Mouse (Mus musculus) stomach, embryonic 16.5 days (tissue): ENCODE data around the gene Zfp217. TPM values are rescaled to one million over a fixed set of nuclear protein-coding genes. Genes with fewer than 3 reads are reported as not detected.

Source experiments
- ATAC-seq: fragments of 200-750 bp; cut with Nextera tagmentation; 2 replicates; pipeline ENCODE4 v1.8.0; 2017; ENCODE audit warnings: moderate number of reproducible peaks, moderate TSS enrichment; ENCODE audit not compliant: insufficient read depth, low FRiP score
- H3K27ac ChIP-seq: fragments of 300-500 bp; sonication (generic); 2 replicates; pipeline ENCODE4 v1.5.1; 2014; ENCODE audit warnings: low read length
- H3K27me3 ChIP-seq: fragments of 300-500 bp; sonication (generic); 2 replicates; pipeline ENCODE4 v1.6.1; 2014; ENCODE audit warnings: low read length, control low read depth, mixed read lengths; ENCODE audit not compliant: control insufficient read depth, insufficient read depth
- H3K36me3 ChIP-seq: fragments of 300-500 bp; sonication (generic); 2 replicates; pipeline ENCODE4 v1.6.1; 2014; ENCODE audit warnings: low read length; ENCODE audit not compliant: control insufficient read depth, insufficient read depth
- H3K4me1 ChIP-seq: fragments of 300-500 bp; sonication (generic); 2 replicates; pipeline ENCODE4 v1.6.1; 2014; ENCODE audit warnings: low read length, control low read depth, mixed read lengths; ENCODE audit not compliant: control insufficient read depth, insufficient read depth
- H3K4me2 ChIP-seq: fragments of 300-500 bp; sonication (generic); 2 replicates; pipeline ENCODE4 v1.6.1; 2014; ENCODE audit warnings: low read depth, low read length, mixed read lengths
- H3K4me3 ChIP-seq: fragments of 300-500 bp; sonication (generic); replicated peaks from 2 replicates; pipeline ENCODE4 v1.5.1; 2014; ENCODE audit warnings: mild to moderate bottlenecking, low read length
- H3K9ac ChIP-seq: fragments of 300-500 bp; sonication (generic); 2 replicates; pipeline ENCODE4 v1.6.1; 2014; ENCODE audit warnings: low read length
- H3K9me3 ChIP-seq: fragments of 300-500 bp; sonication (generic); replicated peaks from 2 replicates; pipeline ENCODE4 v1.6.1; 2016; ENCODE audit warnings: low read length, control low read depth; ENCODE audit not compliant: control insufficient read depth
- WGBS: fragments of 180-500 bp; shearing (Covaris S2); extraction: QIAGEN DNeasy Blood & Tissue Kit; methylation state at CpG from one replicate; pipeline ENCODE4 v1.1.7; 2014; 5-methylcytosine and 5-hydroxymethylcytosine counted together
- polyA plus RNA-seq: library from polyadenylated mRNA; unstranded; fragments of >200 nt; fragmentation: Nextera tagmentation; extraction: Ambion mirVana; gene quantifications from 2 replicates; pipeline ENCODE4 v1.2.1, GENCODE M21; 2015

Zfp217 gene
- 3.0 and 3.2 TPM in 2 replicates for polyA plus RNA-seq

GRCm38 (mm10) chr2:170147661-170148153 lies at the start of gene Zfp217:
Zfp217 (minus strand) TSS chr2:170148103.
- Histone ChIP-seq H3K9me3 (no peaks in the 10 kb centered on the region), H3K36me3 (no peaks in the 10 kb centered on the region), H3K27ac (peak within 1 kb of the TSS; percentile 65), H3K4me3 (no peak within 1 kb of the TSS), H3K4me1 (peaks cover 9% of the 10 kb centered on the region), H3K27me3 (no peaks in the 10 kb centered on the region), H3K9ac (no peak within 1 kb of the TSS), H3K4me2 (peak within 1 kb of the TSS; percentile 41)
- ATAC-seq, result peak; percentile 83
- 27% methylated on average over 14 of the region's 14 CpGs for WGBS

GRCm38 (mm10) chr2:170195542-170196089 lies 47.7 kb upstream of the Zfp217 start:
- H3K27me3 ChIP-seq, result no peaks in the 10 kb centered on the region
- no peak overlapping the region for H3K27ac ChIP-seq
- no peak overlapping the region for H3K4me3 ChIP-seq
- WGBS, result 69% methylated on average over 13 of the region's 13 CpGs
- H3K9ac ChIP-seq, result no peak overlapping the region
- no peaks in the 10 kb centered on the region for H3K9me3 ChIP-seq
- peaks cover 7% of the 10 kb centered on the region for H3K4me1 ChIP-seq
- H3K36me3 ChIP-seq, result no peaks in the 10 kb centered on the region
- no peak overlapping the region for H3K4me2 ChIP-seq
- ATAC-seq, result no peak

GRCm38 (mm10) chr2:170194845-170195244 lies 46.9 kb upstream of the Zfp217 start:
- Histone ChIP-seq H3K9ac (no peak overlapping the region), H3K4me1 (peaks cover 7% of the 10 kb centered on the region), H3K36me3 (no peaks in the 10 kb centered on the region), H3K9me3 (no peaks in the 10 kb centered on the region), H3K4me3 (no peak overlapping the region), H3K27ac (no peak overlapping the region), H3K4me2 (no peak overlapping the region), H3K27me3 (no peaks in the 10 kb centered on the region)
- ATAC-seq, result no peak
- 93% methylated on average over 12 of the region's 12 CpGs for WGBS

- H3K36me3 ChIP-seq, result no peaks in the 10 kb centered on the region
- H3K4me1 ChIP-seq, result peaks cover 7% of the 10 kb centered on the region
- H3K27me3 ChIP-seq, result no peaks in the 10 kb centered on the region
- no peaks in the 10 kb centered on the region for H3K9me3 ChIP-seq
- peak overlapping the region; percentile 47; the same call in 1 of the 2 replicates for H3K9ac ChIP-seq
- no peak for ATAC-seq
- peak overlapping the region; percentile 46 for H3K4me2 ChIP-seq
- H3K27ac ChIP-seq, result no peak overlapping the region
- H3K4me3 ChIP-seq, result no peak overlapping the region
- 40% methylated on average over 6 of the region's 6 CpGs for WGBS
Measured at GRCm38 (mm10) chr2:170193850-170194249, 45.9 kb upstream of the Zfp217 start.

GRCm38 (mm10) chr2:170193211-170193610 lies 45.3 kb upstream of the Zfp217 start:
- WGBS, result 6% methylated on average over 10 of the region's 10 CpGs
- Histone ChIP-seq H3K4me3 (peak overlapping the region; percentile 32), H3K27me3 (no peaks in the 10 kb centered on the region), H3K4me1 (peaks cover 7% of the 10 kb centered on the region), H3K27ac (peak overlapping the region; percentile 58; the same call in 1 of the 2 replicates), H3K9ac (peak overlapping the region; percentile 50), H3K36me3 (no peaks in the 10 kb centered on the region), H3K9me3 (no peaks in the 10 kb centered on the region), H3K4me2 (peak overlapping the region; percentile 46)
- ATAC-seq, result no peak

- Histone ChIP-seq H3K4me3 (peak overlapping the region; percentile 32; the same call in 1 of the 2 replicates), H3K27me3 (no peaks in the 10 kb centered on the region), H3K4me1 (peaks cover 7% of the 10 kb centered on the region), H3K27ac (peak overlapping the region; percentile 58), H3K4me2 (peak overlapping the region; percentile 46), H3K9ac (peak overlapping the region; percentile 50), H3K36me3 (no peaks in the 10 kb centered on the region), H3K9me3 (no peaks in the 10 kb centered on the region)
- 34% methylated on average over 7 of the region's 7 CpGs for WGBS
- peak; percentile 59; the same call in 1 of the 2 replicates for ATAC-seq
Measured at GRCm38 (mm10) chr2:170192731-170193149, 44.8 kb upstream of the Zfp217 start.

- no peak overlapping the region for H3K4me3 ChIP-seq
- ATAC-seq, result no peak
- H3K9ac ChIP-seq, result no peak overlapping the region
- no peaks in the 10 kb centered on the region for H3K9me3 ChIP-seq
- H3K36me3 ChIP-seq, result no peaks in the 10 kb centered on the region
- 90% methylated on average over 7 of the region's 7 CpGs for WGBS
- peaks cover 8% of the 10 kb centered on the region for H3K4me1 ChIP-seq
- H3K27ac ChIP-seq, result no peak overlapping the region
- H3K4me2 ChIP-seq, result no peak overlapping the region
- H3K27me3 ChIP-seq, result no peaks in the 10 kb centered on the region
Measured at GRCm38 (mm10) chr2:170188721-170189120, 40.8 kb upstream of the Zfp217 start.

GRCm38 (mm10) chr2:170185137-170185837 lies 37.4 kb upstream of the Zfp217 start:
- H3K4me2 ChIP-seq, result peak overlapping the region; percentile 80
- H3K4me1 ChIP-seq, result peaks cover 7% of the 10 kb centered on the region; the same call in 1 of the 2 replicates
- peak overlapping the region; percentile 49 for H3K4me3 ChIP-seq
- H3K9me3 ChIP-seq, result no peaks in the 10 kb centered on the region
- H3K27ac ChIP-seq, result peak overlapping the region; percentile 89
- H3K36me3 ChIP-seq, result no peaks in the 10 kb centered on the region
- ATAC-seq, result no peak
- H3K27me3 ChIP-seq, result no peaks in the 10 kb centered on the region
- WGBS, result 56% methylated on average over 4 of the region's 4 CpGs
- peak overlapping the region; percentile 72 for H3K9ac ChIP-seq
